In genomic region chrX:7728215-7728921, GRCm38 (mm10) we compare ENCODE assay signal across 8 mouse cellular contexts. TPM values are rescaled to one million over a fixed set of nuclear protein-coding genes. Genes with fewer than 3 reads are reported as not detected.
DNase-seq lines count a peak whose midpoint lies in the region; ATAC-seq and TF ChIP-seq lines count a peak whose summit lies in the region.

TSS of gene Praf2 (plus strand) at chrX:7728439.

- 23% methylated on average over 42 of the region's 42 CpGs for WGBS in embryonic facial prominence, embryonic 13.5 days
- WGBS in heart, adult 2 months = 12% methylated on average over 42 of the region's 42 CpGs
- 19% methylated on average over 40 of the region's 42 CpGs for WGBS in limb, embryonic 14.5 days
- 16% methylated on average over 42 of the region's 42 CpGs for WGBS in midbrain, postnatal 0 days

- 0 out of 2 replicates have a peak within 1 kb of the TSS, but pooled peaks have one; percentile 22 for H3K27ac ChIP-seq in embryonic facial prominence, embryonic 13.5 days
- peak within 1 kb of the TSS; percentile 52 for H3K27ac ChIP-seq in heart, adult 2 months
- peak within 1 kb of the TSS; percentile 63 for H3K27ac ChIP-seq in limb, embryonic 14.5 days (replicated peaks; ENCODE audit: low read depth, low read length)
- H3K27ac ChIP-seq in midbrain, postnatal 0 days (ENCODE audit: low read depth, low read length) = peak within 1 kb of the TSS; percentile 62

- no peaks in the 10 kb centered on the region for H3K27me3 ChIP-seq in embryonic facial prominence, embryonic 13.5 days
- H3K27me3 ChIP-seq in heart, adult 2 months (ENCODE audit: control insufficient read depth, insufficient read depth, low read length) = no peaks in the 10 kb centered on the region
- H3K27me3 ChIP-seq in limb, embryonic 14.5 days (ENCODE audit: control insufficient read depth, insufficient read depth, low read length) = no peaks in the 10 kb centered on the region
- no peaks in the 10 kb centered on the region for H3K27me3 ChIP-seq in midbrain, postnatal 0 days (ENCODE audit: insufficient read depth, low read length)

- H3K36me3 ChIP-seq in embryonic facial prominence, embryonic 13.5 days = peaks cover 23% of the 10 kb centered on the region; the same call in 1 of the 2 replicates
- no peaks in the 10 kb centered on the region for H3K36me3 ChIP-seq in heart, adult 2 months (ENCODE audit: control insufficient read depth, insufficient read depth, low read length)
- H3K36me3 ChIP-seq in limb, embryonic 14.5 days (ENCODE audit: control insufficient read depth, insufficient read depth, low read length) = peaks cover 8% of the 10 kb centered on the region; the same call in 1 of the 2 replicates
- 0 out of 2 replicates have a peak, but pooled peaks cover 3% of the 10 kb centered on the region for H3K36me3 ChIP-seq in midbrain, postnatal 0 days (ENCODE audit: insufficient read depth, low read length)

- peak within 1 kb of the TSS; percentile 61 for H3K4me2 ChIP-seq in embryonic facial prominence, embryonic 13.5 days
- peak within 1 kb of the TSS; percentile 49 for H3K4me2 ChIP-seq in limb, embryonic 14.5 days (replicated peaks; ENCODE audit: low read depth, low read length, severe bottlenecking)
- H3K4me2 ChIP-seq in midbrain, postnatal 0 days (ENCODE audit: low read depth, low read length, poor library complexity, severe bottlenecking) = peak within 1 kb of the TSS; percentile 48

- H3K4me3 ChIP-seq in embryonic facial prominence, embryonic 13.5 days = peak within 1 kb of the TSS; percentile 49
- peak within 1 kb of the TSS; percentile 38 for H3K4me3 ChIP-seq in heart, adult 2 months
- peak within 1 kb of the TSS; percentile 46 for H3K4me3 ChIP-seq in limb, embryonic 14.5 days (replicated peaks; ENCODE audit: low read length)
- peak within 1 kb of the TSS; percentile 39 for H3K4me3 ChIP-seq in midbrain, postnatal 0 days (ENCODE audit: low read depth, low read length)

- H3K9me3 ChIP-seq in embryonic facial prominence, embryonic 13.5 days = no peaks in the 10 kb centered on the region
- H3K9me3 ChIP-seq in limb, embryonic 14.5 days (ENCODE audit: control insufficient read depth, low read length) = no peaks in the 10 kb centered on the region
- H3K9me3 ChIP-seq in midbrain, postnatal 0 days (ENCODE audit: low read length) = no peaks in the 10 kb centered on the region

- 0 out of 2 replicates have a peak, but pooled peaks have one; percentile 30 for TF ChIP-seq EP300 in heart, adult 2 months (IDR thresholded peaks at IDR 0.05; ENCODE audit: insufficient read depth, low read depth, low read length)

- ATAC-seq in embryonic facial prominence, embryonic 13.5 days (ENCODE audit: insufficient number of reproducible peaks, insufficient read depth, low FRiP score, low TSS enrichment, low read depth) = peak; percentile 86
- peak; percentile 95 for ATAC-seq in limb, embryonic 14.5 days (ENCODE audit: low FRiP score, low read depth)
- ATAC-seq in midbrain, postnatal 0 days (ENCODE audit: low FRiP score) = peak; percentile 92

- intact Hi-C loops in heart, adult 2 months (cut with DNase I) = loop anchor here (10.0 kb wide), 1 partner anchor 346 kb away; the partner anchor contains the start of gene Suv39h1

- peak; percentile 96 for DNase-seq in 3T3-L1 (ENCODE audit: low read depth, low spot score)
- peak; percentile 79 to 82 for DNase-seq in adrenal gland, postnatal 36 days
- peak; percentile 72 to 87 for DNase-seq in heart, adult 2 months
- DNase-seq in kidney, adult 9 months = peak; percentile 88
- DNase-seq in limb, embryonic 14.5 days (ENCODE audit: low spot score) = peak; percentile 86
- peak; percentile 93 for DNase-seq in midbrain, postnatal 0 days (ENCODE audit: low spot score)
- peak; percentile 37 to 57 for DNase-seq in spleen, postnatal 14 days (ENCODE audit: low spot score in 2 of 2)

- H3K79me2 ChIP-seq in heart, adult 2 months (replicated peaks; ENCODE audit: control insufficient read depth, insufficient read depth, low read length) = no peaks in the 10 kb centered on the region

- no peaks in the 10 kb centered on the region for H3K4me1 ChIP-seq in embryonic facial prominence, embryonic 13.5 days
- no peaks in the 10 kb centered on the region; the same call in 1 of the 2 replicates for H3K4me1 ChIP-seq in heart, adult 2 months (ENCODE audit: control insufficient read depth, insufficient read depth, low read length)
- no peaks in the 10 kb centered on the region for H3K4me1 ChIP-seq in limb, embryonic 14.5 days (ENCODE audit: control insufficient read depth, insufficient read depth, low read length)
- no peaks in the 10 kb centered on the region for H3K4me1 ChIP-seq in midbrain, postnatal 0 days (ENCODE audit: insufficient read depth, low read length)

- no peak for TF ChIP-seq CTCF in heart, adult 2 months (IDR thresholded peaks at IDR 0.05)
- peak; percentile 19; the same call in 1 of the 2 replicates for TF ChIP-seq CTCF in midbrain, postnatal 0 days (IDR thresholded peaks at IDR 0.05)

- peak within 1 kb of the TSS; percentile 65 for H3K9ac ChIP-seq in embryonic facial prominence, embryonic 13.5 days
- peak within 1 kb of the TSS; percentile 68 for H3K9ac ChIP-seq in heart, adult 2 months (ENCODE audit: low read depth, low read length)
- H3K9ac ChIP-seq in limb, embryonic 14.5 days (ENCODE audit: low read depth, low read length, severe bottlenecking) = peak within 1 kb of the TSS; percentile 55
- peak within 1 kb of the TSS; percentile 52 for H3K9ac ChIP-seq in midbrain, postnatal 0 days (replicated peaks; ENCODE audit: low read length, poor library complexity, severe bottlenecking)

- peak; percentile 77 for TF ChIP-seq POLR2A in heart, adult 2 months (IDR thresholded peaks at IDR 0.05; ENCODE audit: insufficient read depth, low read depth, low read length)
- TF ChIP-seq POLR2A in limb, embryonic 14.5 days (IDR thresholded peaks at IDR 0.05; ENCODE audit: borderline replicate concordance, extremely low read depth, insufficient read depth, insufficient read length) = 0 out of 2 replicates have a peak, but pooled peaks have one; percentile 24

RNA-seq across cellular contexts. Expression of gene Praf2, which starts in this region (rescaled TPM):
- total RNA-seq in adrenal gland, postnatal 36 days (2021) = 10 to 100 TPM; 11.5 to 16.3 TPM
- 73.1 and 75.9 TPM in 2 replicates for polyA plus RNA-seq in embryonic facial prominence, embryonic 13.5 days (2015; fragmentation: Nextera tagmentation; extraction: Ambion mirVana)
- total RNA-seq in heart, adult 2 months (2021) = 1 to 10 TPM; 6.1 to 6.7 TPM
- 15.8 and 19.5 TPM in 2 replicates for polyA plus RNA-seq in heart, adult 2 months (2012; rRNA removed)
- polyA plus RNA-seq in limb, embryonic 14.5 days (2012; rRNA removed) = 83.7 and 91.1 TPM in 2 replicates
- 89.4 and 92.0 TPM in 2 replicates for polyA plus RNA-seq in limb, embryonic 14.5 days (2014; fragmentation: Nextera tagmentation; extraction: Ambion mirVana)
- 110 and 134 TPM in 2 replicates for total RNA-seq in midbrain, postnatal 0 days (2014; rRNA removed)
- polyA plus RNA-seq in midbrain, postnatal 0 days (2015; fragmentation: Nextera tagmentation; extraction: Ambion mirVana) = 136 and 146 TPM in 2 replicates

Comparison
In these comparisons a context has a peak if more than half of its experiments do, and no peak if none do; other contexts are left out.
1. Peak in every context shown above with its lines: DNase-seq, ATAC-seq, H3K4me3 ChIP-seq and H3K27ac ChIP-seq.